Mouse (Mus musculus): ENCODE measurements around the gene Cadm1.

- TF ChIP-seq CTCF (IDR thresholded peaks at IDR 0.05; ENCODE audit: borderline replicate concordance, control insufficient read depth, extremely low read depth, insufficient read depth, low read length, poor library complexity) = no peak
- no peak for TF ChIP-seq POLR2A (IDR thresholded peaks at IDR 0.05; ENCODE audit: control insufficient read depth, extremely low read depth, insufficient read depth, low read length, poor library complexity)
Measured at GRCm38 (mm10) chr9:47608441-47608840, 78.5 kb downstream of the Cadm1 start.

Data from thymus, adult 2 months (tissue).